Mouse (Mus musculus): Measurements from ENCODE around the gene Cxcl10. TPM values are rescaled to one million over a fixed set of nuclear protein-coding genes. Genes with fewer than 3 reads are reported as not detected.
"Not testable (repeated sequence)": the region's sequence is repeated elsewhere in the genome, so short reads cannot be mapped to it uniquely, and the experiment has no call there.

Cxcl10 gene
- polyA plus RNA-seq, 3 experiments from 2014 or later = 18.3 to 32.3 (median 19.9) TPM

DNA sequence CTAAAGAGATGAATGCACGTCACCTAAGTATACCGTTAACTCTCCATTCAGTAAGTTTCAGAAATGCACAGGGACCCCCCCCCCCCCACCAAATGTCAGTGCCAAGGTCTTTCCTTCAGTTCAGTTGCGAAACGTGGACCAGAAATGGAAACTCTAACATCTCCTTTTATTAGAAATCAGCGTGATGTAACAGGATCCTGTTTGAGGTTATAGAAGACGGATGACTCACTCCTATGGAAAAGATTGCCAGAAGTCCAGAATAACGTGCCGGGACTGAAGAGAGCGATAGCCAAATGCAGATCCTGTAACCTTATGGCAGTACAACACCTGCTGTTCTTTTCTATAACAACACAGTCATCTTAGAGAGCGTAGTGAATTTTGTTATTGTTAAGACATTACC is 19.7 kb upstream of the Cxcl10 start:
- ATAC-seq = no peak

DNA sequence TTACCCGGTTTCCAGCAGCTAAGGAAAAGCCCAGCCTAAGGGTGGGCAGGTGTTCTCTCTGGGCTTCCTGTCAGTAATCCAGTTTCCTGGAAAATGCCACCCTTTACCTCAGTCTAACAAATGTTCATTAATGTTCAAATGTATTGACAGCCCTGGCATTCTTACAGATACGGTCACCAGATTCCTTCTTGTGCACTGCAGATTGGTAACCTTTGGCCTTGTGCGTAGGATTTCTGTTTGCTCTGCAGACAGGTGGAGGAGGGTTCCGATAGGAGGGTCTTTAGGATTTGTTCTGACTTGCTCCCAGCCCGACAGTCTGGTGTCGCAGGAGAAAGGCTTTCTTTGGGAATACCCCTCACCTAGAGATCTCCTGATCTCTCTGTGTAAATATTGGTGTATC is 17.9 kb upstream of the Cxcl10 start:
- no peak for ATAC-seq

DNA sequence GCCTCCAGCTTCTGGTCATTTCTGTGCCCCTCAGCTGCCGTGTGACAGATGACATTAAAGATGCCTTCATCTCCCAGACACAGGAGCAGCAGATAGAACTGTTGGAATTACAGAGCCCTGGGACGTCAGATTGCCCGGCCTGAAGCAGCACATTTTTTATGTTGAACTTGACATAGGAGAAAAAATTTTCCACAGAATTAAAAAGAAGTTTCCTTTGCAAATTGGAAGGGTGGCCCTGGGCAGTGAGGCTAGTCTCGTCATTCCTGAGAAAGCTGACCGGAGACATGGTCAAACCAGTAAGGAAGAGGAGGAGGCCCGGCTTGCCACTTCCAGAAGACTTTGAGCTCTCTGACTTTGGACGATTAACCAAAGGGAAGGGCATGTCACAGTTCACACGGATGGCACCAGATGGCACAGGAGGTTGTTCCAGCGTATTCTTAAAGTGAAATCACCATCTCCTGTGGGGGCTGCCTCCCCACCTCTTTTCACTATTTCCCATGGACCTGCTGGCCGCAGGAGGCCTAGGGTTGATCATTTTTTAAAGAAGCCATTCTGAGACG is 16.5 kb upstream of the Cxcl10 start:
- ATAC-seq = no peak

DNA sequence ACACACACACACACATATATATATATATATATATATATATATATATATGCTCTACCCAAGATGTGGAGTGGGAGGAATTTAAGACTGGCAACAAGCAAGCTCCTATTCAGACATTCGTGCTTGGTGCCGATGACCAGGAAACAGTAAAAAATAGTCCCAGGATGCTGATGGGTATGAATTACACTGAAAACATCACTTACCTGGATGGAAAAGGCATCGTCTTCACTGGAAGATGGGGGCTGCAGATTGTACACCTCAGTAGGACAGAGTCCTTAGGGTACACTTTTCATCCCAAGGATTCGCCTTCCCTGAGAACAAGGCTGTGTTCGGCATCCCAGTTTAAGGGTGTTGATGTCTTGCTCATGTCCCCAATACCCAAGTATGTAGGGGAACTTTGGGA is 15.3 kb upstream of the Cxcl10 start:
- ATAC-seq = no peak

DNA sequence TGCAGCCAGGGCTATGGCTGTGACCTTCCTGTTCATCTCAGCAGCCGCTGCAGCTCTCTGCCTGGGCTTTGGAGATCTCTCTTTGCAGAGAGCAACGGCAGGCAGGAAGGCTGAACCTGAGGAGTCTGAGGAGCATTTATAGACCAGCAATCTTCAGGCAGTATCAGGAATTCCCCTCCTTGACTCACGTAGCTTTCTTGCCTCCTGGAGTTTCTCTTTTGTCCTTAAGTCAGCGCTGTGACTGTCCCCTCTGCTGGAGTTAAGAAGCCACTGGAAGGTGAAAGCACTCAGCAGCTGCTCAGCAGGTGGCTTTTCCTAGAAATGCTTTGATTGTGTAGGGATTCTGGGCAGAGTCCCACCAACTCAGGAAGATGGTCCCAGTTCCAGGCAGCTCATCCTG is 14.5 kb upstream of the Cxcl10 start:
- ATAC-seq = peak; percentile 38

DNA sequence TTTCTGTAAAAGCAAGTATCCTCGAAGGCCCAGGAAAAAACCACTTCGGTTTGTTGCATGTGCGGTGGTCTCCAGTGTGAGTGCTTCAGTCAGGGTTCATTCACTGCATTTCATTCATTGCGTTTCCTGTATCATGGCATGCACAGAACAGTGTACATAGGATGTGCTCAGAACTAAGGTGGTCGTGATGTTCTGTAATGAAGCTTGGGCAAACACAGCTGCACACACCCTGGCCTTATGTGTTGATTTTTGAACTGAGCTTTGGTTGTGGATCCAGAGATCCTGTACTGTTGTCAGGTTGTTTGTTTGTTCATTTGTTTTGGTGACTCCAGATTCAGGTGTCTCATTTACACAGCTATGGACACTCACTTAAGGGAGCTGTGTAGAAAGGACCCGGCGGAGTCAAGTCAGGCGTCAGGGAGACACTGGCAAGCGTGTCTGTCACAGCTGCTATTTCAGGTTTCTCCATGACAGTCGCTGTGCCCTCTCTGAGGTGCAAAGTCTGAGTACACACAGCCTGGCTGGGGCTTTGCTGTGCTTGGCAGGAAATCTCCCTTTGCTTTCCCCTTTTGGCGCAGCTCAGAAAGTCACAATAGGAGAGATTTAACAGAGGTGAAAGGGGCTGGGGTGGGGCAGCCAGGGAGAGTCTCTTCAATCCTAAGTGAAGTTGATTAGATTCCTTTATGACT is 10.2 kb upstream of the Cxcl10 start:
- ATAC-seq = no peak

DNA sequence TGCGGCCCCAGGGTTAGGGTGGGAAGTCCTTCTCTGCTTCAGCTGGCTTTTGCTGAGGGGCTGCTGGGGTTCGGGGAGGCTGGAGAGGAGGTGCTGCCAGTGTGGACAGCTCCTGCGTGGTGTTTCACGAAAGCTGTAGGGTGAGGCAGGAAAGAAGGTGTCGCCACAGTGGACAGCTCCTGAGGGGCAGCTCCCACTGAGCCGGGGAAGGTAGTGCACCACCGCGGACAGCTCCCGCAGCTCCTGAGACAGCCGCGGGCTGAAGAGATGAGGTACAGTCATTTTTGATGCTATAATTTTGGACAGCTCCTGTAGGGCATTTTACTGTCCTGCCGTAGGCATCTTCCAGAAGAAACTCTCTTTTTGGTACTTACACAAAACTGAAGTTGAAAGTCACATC is 9.3 kb upstream of the Cxcl10 start:
- no peak for ATAC-seq

DNA sequence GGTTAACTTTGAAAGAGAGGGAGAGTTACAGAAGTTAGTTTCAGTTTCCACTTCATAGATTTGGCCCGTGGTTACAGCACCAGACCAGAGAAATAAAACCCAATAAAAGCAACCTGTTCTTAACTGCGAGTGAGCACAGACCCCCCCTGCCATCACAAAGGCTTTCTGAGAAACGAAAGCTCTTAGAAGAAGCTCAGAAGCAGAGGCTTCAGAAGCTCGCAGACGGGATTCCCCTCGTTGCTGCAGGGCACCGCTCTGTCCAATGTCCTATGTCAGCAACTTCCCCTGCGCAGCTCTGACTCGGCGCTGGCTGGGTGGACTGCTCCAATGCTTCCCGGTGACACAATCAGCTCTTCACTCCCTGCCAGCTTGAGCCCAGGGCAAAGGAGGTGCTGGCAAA is 4.8 kb upstream of the Cxcl10 start:
- ATAC-seq = peak; percentile 77

DNA sequence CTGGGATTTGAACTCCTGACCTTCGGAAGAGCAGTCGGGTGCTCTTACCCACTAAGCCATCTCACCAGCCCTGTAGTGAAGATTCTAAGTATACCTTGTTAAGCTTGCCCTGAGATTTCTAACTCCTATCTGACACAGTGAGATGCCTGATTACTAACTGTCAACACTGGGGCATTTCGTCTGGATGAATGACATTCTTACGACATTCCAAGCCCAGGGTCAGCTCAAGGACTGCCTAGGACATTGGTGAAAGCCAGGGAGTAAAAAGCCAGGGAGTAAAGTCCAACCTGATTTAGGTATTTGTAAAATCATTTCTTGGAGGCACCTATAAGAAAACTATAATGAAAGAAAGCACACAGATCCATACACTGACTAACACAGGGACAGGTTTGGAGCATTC is 4.0 kb upstream of the Cxcl10 start:
- not testable (repeated sequence) for ATAC-seq

DNA sequence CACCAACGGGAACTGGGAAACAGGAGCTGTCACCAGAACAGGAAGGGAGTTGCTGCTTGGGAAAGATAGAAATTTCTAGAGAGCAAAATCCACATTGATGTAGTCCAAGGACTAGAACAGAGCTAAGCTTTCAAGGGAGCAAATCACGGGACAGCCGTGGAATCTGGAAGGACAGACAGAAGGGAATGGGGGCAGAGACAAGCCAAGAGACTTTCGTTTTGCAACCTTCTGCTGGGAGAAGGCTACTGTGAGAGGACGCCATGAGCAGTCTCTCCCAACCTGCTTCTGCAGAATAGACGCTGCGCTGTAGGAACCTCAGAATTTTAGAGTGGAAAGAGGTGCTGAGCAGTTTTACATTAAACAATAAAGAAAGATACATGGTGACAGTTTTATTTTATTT is 1.0 kb upstream of the Cxcl10 start:
- no peak for ATAC-seq

DNA sequence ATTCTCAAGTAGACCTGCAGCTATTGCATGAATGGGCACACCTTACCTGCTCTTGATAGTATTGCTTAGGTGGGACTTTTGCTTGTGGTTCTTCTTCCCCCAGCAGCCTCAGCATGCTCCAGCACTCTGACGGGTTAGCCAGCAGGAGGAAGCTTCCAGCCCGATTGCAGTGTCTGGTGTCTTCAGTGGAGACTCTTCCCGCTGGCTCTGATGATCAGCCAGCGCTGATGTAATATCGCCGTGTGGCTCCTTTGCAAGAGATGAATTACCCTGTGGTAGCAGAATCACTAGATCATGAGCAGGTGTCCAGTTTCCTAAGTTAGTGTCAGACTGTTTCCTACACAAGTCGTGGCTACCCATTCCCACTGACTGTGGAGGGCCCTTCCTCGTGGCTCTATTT is 3.7 kb downstream of the Cxcl10 start:
- ATAC-seq = no peak

DNA sequence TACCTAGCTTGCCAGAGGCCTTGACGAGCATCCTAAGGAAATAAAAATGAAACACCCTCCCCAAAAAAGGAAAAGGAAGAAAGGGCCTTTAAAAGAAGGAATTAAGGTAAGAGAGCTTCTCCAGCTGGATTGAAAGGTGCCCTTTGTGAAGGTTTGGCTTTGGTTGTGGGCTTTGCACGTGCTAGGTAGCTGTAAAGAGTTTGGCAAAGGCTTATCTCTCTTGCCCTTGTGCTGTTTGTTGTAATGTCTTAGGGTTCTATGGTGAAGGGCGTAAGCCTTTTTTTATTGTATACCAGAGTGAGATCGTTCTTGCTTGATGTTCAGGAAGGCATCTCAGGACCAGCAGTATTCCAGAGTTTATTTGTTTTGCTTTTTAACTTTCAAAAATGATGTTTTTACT is 8.1 kb downstream of the Cxcl10 start:
- no peak for ATAC-seq

DNA sequence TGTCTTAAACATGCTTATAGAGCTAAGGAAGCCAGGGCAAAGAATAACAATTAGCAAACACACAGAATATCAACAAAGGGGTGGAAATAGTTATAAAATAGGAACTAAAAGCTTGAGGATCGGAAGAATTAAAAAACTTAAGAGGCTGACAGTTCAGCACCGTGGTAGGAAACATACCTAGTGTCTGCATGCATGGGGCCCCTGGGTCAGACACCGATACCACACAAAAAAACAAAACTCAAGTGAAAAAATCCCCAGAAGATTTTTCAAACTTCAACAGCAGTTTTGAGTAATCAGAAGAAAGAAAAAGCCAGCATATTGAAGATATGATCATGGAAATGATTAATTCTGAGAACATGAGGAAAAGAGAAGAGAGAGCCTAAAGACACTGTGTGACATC is 11.9 kb downstream of the Cxcl10 start:
- ATAC-seq = peak; percentile 54

DNA sequence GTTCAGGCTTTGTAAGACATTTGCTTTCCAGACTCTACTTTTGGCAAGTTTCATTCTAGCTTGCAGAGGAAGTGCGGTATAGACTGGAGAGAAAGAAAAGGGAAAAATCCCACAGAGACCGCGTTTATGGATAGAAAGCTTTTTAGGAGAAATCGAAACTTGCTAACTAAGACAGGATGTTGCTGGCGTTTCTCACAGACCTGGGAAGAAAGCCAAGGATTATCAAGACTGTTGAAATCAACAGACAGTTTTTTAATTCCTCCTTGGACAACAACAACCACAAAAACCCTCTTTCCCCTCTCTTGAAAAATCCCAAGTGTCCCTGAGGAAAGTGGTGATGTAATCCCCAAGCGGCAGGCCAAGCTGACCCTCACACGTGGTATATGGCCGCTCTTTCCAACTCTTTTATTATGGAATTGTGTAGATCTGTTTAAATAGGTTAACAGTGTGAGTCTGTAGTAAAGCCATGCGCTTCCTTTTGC is 16.3 kb downstream of the Cxcl10 start:
- ATAC-seq = no peak

DNA sequence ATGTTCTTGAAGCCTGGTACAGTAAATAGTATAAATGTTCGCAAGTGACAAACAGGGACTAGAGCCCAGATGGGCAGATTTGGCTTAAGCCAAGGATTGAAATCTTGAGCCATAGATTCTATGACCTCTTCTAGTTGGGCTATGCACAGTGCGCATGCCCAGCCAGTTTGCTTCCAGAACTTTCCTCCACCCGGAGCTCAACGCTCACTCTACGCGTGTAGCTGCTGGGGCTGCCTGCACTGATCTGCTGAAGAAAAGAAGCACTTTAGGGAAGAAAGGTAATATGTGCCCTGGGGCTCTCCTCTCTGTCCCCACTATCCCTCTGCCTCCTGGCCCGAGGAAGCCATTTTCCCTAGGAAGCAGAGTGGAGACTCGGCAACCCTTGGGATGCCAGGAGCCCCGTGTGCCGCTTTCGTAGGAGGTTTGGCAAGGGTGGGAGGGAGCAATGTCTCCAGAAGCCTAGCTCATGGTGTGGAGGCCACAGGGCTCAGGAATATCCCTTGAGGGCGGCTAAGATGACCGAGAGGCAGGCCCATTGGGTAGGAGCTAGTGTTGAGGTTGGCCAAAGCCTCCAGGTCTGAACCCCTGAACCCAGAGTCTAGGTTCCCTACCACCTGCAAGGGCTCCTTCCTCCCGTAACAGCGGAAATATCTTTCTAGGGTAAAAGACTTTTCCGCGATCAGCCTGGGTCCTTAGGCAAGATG is 16.9 kb downstream of the Cxcl10 start, which contains the start of gene Art3:
TSS of gene Art3 (plus strand) at position 193 of the 704 bp plus-strand sequence.
- no peak for ATAC-seq

DNA sequence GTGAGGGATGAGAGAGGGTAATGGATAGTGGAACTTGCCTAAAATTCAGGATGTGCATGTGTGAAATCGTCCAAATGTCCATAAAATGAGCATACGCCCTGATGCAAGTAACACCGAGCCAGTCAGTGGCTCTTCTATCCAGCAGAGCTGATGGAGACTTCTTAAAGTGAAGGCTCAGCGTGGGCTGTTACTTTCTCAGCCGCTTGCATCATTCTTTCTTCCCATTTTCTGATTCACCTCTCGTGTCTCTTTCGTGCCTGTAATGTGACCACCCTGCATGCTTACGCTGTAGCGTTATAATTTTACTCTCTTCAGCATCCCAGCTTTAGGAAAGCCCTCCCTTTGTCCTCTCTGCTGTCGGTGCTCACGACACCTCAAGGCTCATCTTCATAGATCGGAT is 17.6 kb downstream of the Cxcl10 start:
- no peak for ATAC-seq

DNA sequence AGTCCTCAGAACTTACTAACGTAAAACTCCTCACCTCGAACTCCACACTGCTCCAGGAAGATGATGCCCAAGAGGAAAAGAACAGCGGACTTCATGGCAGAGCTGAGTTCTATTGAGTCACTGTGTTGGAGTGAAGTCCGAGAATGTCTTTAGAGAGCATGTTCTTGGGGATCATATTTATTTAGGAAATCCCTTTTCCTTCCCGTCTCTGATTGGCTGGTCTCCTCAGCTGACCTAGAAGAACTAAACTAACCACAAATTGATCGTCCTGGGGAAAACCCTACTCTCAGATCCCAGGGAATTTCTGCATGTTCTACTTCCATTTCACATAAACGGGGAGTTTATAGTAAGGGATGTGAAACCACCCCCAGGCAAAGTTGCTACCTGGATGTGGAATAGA is 20.8 kb downstream of the Cxcl10 start, which contains the start of gene Cxcl9:
TSS of gene Cxcl9 (minus strand) at position 151 of the 400 bp plus-strand sequence.
- no peak for ATAC-seq

DNA sequence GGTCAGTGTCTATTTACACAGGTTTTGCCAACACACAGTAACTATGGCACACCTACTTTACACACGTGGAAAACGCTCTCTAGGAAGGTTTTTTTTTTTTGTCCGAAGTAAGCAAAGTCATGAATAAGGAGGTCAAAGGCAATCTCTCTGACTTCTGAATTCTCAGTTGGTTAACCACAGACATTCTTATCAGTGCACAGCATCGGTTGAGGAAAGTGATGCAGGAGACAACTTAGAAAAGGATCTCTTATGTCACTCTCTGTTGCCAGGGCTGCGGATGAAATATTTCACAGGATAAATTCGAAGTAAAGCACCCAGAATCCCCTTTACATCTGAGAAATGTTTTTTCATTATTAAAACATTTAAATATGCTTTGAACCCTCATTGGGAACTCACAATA is 21.3 kb downstream of the Cxcl10 start:
- peak; percentile 67 for ATAC-seq

DNA sequence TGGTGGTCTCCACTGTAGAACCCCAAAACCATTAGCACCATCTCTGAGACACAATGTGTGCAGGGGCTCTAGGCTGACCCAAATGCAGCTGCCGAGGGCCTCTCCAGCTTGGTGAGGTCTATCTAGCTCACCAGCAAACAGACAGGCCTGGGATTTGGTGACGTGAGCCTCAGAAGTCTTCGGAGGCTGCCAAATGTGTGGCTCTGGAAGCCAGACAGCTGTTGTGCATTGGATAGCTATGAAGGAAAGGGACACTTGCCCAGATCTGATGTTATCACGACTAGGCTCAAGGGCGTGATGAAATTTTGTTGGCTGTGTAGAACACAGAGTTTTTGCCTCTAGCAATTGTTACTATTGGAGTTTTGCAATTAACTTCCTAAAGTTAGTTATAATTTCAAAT is 25.4 kb downstream of the Cxcl10 start:
- ATAC-seq = no peak

DNA sequence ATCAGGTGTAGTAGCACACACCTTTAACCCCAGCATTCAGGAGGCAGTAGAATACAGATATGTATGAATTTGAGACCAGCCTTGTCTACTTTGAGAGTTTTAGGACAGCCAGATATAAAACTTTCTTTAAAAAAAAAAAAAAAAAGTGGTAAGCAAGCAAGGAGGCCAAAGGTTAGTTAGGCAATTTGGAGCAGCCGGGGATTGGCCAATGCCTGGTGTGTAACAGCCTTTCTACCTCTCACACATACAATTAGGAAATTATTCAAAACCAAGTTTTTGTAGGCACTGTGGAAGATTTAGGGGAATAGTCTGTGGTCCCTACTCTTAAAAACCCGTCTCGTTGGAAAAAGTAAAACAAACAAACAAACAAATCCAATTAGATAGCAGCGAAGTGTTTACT is 26.1 kb downstream of the Cxcl10 start:
- ATAC-seq = no peak

DNA sequence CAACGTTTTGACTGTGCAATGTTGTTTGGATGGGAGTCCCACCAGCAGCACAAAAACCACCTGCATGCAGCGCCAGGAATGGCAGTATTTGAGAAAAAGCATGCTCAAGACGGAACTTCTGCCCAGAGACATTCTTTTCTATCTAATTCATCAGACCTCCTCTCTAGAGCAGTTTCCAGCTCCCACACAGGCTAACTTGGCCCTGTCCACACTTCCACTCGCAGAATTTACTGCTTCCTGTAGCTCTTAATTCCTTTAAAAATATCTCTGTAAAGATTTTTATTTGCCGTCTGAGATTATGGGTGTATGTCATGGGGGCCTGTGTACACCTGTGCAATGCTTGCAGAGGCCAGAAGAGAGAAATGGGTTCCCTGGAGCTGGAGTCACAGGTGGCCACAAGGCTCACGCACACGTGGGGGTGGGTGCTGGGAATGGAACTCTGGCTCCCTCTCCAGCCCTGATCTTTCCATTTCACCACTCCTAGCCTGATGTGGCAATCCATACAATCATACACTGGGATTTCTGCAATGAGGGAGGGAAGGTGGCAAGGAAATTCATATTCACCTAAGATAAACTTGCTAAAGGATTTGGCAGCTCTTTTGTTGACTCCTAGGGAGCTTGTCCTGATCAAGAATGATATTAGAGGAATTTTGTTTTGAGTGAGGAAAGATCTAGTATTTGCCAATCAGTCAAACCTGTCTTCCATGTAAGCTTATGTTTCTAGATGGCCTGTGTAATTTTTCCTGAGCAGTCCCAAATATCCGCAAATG is 26.9 kb downstream of the Cxcl10 start:
- no peak for ATAC-seq

DNA sequence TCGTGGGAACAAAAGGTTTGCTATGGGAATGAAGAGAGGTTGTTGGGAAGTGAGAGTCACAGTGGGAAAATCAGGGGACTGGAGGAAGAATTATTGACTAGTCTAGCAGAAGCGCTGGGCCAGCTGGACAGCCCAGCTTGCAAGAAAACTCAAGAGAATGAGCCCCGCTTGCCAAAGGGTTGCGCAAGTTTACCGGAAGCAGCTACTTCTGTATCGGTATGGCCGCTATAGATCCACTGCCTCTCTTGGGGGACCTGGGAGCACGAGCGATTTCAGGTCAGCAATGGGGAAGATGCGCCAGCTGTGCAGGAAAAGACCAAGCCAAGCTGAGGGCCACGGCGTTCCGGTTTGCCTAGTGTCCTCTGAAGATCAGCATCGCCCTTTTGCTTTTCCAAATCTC is 30.1 kb downstream of the Cxcl10 start:
- ATAC-seq = no peak

DNA sequence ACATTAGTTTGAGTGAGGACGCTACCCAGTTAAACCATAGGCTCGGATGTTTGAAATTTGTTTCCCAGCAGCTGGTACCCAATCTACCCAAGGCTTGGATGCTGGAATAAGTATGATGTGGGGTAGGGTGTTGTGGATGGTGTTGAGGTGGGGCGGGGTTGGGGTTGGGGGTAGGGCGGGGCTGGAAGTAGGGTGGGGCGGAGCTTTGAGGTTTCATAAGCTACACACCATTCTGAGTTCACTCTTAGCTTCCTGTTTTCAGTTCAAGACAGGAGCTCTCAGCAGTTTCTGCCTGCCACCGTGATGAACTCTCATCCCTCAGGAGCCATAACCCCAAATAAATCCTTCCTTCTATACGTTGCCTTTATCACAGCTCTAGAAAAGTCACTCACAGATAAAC is 30.6 kb downstream of the Cxcl10 start:
- ATAC-seq = no peak

Measured in inflammation-experienced regulatory T-cells, adult 6 months (primary cell).